Mouse (Mus musculus) lung, postnatal 0 days (tissue): ENCODE measurements around the gene Tsc22d3. TPM values are rescaled to one million over a fixed set of nuclear protein-coding genes. Genes with fewer than 3 reads are reported as not detected.

Source experiments
- ATAC-seq: fragments of 200-750 bp; cut with Nextera tagmentation; 2 replicates; pipeline ENCODE4 v1.8.0; 2017; ENCODE audit warnings: moderate library complexity
- DNase-seq: peaks from one replicate; pipeline ENCODE4 v3.0.0-alpha.2; 2016; ENCODE audit warnings: low spot score
- H3K27ac ChIP-seq: fragments of 300-500 bp; sonication (generic); 2 replicates; pipeline ENCODE4 v1.5.1; 2014; ENCODE audit warnings: antibody characterized with exemption, mild to moderate bottlenecking, low read length, mixed read lengths
- H3K27me3 ChIP-seq: fragments of 300-500 bp; sonication (generic); replicated peaks from 2 replicates; pipeline ENCODE4 v1.6.1; 2014; ENCODE audit warnings: low read length, mixed read lengths; ENCODE audit not compliant: insufficient read depth
- H3K36me3 ChIP-seq: fragments of 300-500 bp; sonication (generic); 2 replicates; pipeline ENCODE4 v1.6.1; 2014; ENCODE audit warnings: low read length, mixed read lengths; ENCODE audit not compliant: insufficient read depth
- H3K4me1 ChIP-seq: fragments of 300-500 bp; sonication (generic); 2 replicates; pipeline ENCODE4 v1.6.1; 2014; ENCODE audit warnings: antibody characterized with exemption, low read depth, low read length, mixed read lengths; ENCODE audit not compliant: insufficient read depth
- H3K4me2 ChIP-seq: fragments of 300-500 bp; sonication (generic); replicated peaks from 2 replicates; pipeline ENCODE4 v1.6.1; 2014; ENCODE audit warnings: low read depth, mild to moderate bottlenecking, low read length, moderate library complexity, mixed read lengths
- H3K4me3 ChIP-seq: fragments of 300-500 bp; sonication (generic); 2 replicates; pipeline ENCODE4 v1.5.1; 2014; ENCODE audit warnings: low read depth, low read length
- H3K9ac ChIP-seq: fragments of 300-500 bp; sonication (generic); replicated peaks from 2 replicates; pipeline ENCODE4 v1.6.1; 2014; ENCODE audit warnings: low read depth, mild to moderate bottlenecking
- H3K9me3 ChIP-seq: fragments of 300-500 bp; sonication (generic); 2 replicates; pipeline ENCODE4 v1.6.1; 2016; ENCODE audit warnings: low read length, mixed read lengths
- CTCF ChIP-seq: IDR thresholded peaks from 2 replicates; pipeline ENCODE4 v1.5.1; 2016; ENCODE audit warnings: antibody characterized with exemption, mild to moderate bottlenecking
- EP300 ChIP-seq: IDR thresholded peaks from 2 replicates; pipeline ENCODE4 v1.6.1; 2016; ENCODE audit warnings: antibody characterized with exemption, mild to moderate bottlenecking, control low read depth
- WGBS: fragments of 180-500 bp; shearing (Covaris S2); extraction: QIAGEN DNeasy Blood & Tissue Kit; methylation state at CpG from one replicate; pipeline ENCODE4 v1.1.7; 2014; 5-methylcytosine and 5-hydroxymethylcytosine counted together
- polyA plus RNA-seq: library from polyadenylated mRNA; unstranded; fragments of >200 nt; fragmentation: Nextera tagmentation; extraction: Ambion mirVana; gene quantifications from 2 replicates; pipeline ENCODE4 v1.2.1, GENCODE M21; 2015

Gene Tsc22d3
- polyA plus RNA-seq, 1 experiment from 2014 or later = 380 TPM

- DNase-seq = no peak
- no peaks in the 10 kb centered on the region for H3K27me3 ChIP-seq
- no peak overlapping the region for H3K4me3 ChIP-seq
- H3K9me3 ChIP-seq = no peaks in the 10 kb centered on the region
- WGBS = 62% methylated on average over 4 of the region's 4 CpGs
- no peaks in the 10 kb centered on the region for H3K4me1 ChIP-seq
- no peak overlapping the region for H3K9ac ChIP-seq
- no peaks in the 10 kb centered on the region for H3K36me3 ChIP-seq
- H3K27ac ChIP-seq = no peak overlapping the region
- no peak overlapping the region for H3K4me2 ChIP-seq
- no peak; the same call in 1 of the 2 replicates for ATAC-seq
- TF ChIP-seq CTCF = no peak
- no peak for TF ChIP-seq EP300
Measured at GRCm38 (mm10) chrX:140589194-140589751, 11.2 kb downstream of the Tsc22d3 start.

GRCm38 (mm10) chrX:140588534-140588933 is 11.9 kb downstream of the Tsc22d3 start:
- H3K9ac ChIP-seq = no peak overlapping the region
- DNase-seq (no peak), ATAC-seq (no peak)
- H3K9me3 ChIP-seq = no peaks in the 10 kb centered on the region
- no peak overlapping the region for H3K4me3 ChIP-seq
- no peaks in the 10 kb centered on the region for H3K36me3 ChIP-seq
- H3K27me3 ChIP-seq = no peaks in the 10 kb centered on the region
- H3K27ac ChIP-seq = no peak overlapping the region
- no peak overlapping the region for H3K4me2 ChIP-seq
- H3K4me1 ChIP-seq = no peaks in the 10 kb centered on the region
- TF ChIP-seq EP300 = no peak
- no peak for TF ChIP-seq CTCF
- WGBS = 72% methylated on average over 5 of the region's 5 CpGs

GRCm38 (mm10) chrX:140580416-140580815 is 20.0 kb downstream of the Tsc22d3 start:
- no peaks in the 10 kb centered on the region for H3K27me3 ChIP-seq
- H3K4me3 ChIP-seq = no peak overlapping the region
- no peak overlapping the region for H3K9ac ChIP-seq
- H3K27ac ChIP-seq = no peak overlapping the region
- no peaks in the 10 kb centered on the region; the same call in 1 of the 2 replicates for H3K36me3 ChIP-seq
- no peak for DNase-seq
- TF ChIP-seq EP300 = no peak
- no peak for TF ChIP-seq CTCF
- no peak overlapping the region for H3K4me2 ChIP-seq
- H3K4me1 ChIP-seq = no peaks in the 10 kb centered on the region
- no peaks in the 10 kb centered on the region for H3K9me3 ChIP-seq
- 52% methylated on average over 3 of the region's 3 CpGs for WGBS
- ATAC-seq = no peak

- Histone ChIP-seq H3K36me3 (no peaks in the 10 kb centered on the region), H3K27me3 (no peaks in the 10 kb centered on the region), H3K4me1 (no peaks in the 10 kb centered on the region), H3K4me3 (no peak overlapping the region), H3K9me3 (no peaks in the 10 kb centered on the region), H3K4me2 (no peak overlapping the region), H3K9ac (no peak overlapping the region), H3K27ac (no peak overlapping the region)
- no peak for TF ChIP-seq EP300
- 74% methylated on average over 3 of the region's 3 CpGs for WGBS
- ATAC-seq (no peak), DNase-seq (no peak)
Measured at GRCm38 (mm10) chrX:140575636-140576035, 24.8 kb downstream of the Tsc22d3 start.

- H3K36me3 ChIP-seq = no peaks in the 10 kb centered on the region
- TF ChIP-seq EP300 (no peak), CTCF (no peak)
- H3K9me3 ChIP-seq = no peaks in the 10 kb centered on the region
Measured at GRCm38 (mm10) chrX:140575200-140575599, 25.3 kb downstream of the Tsc22d3 start.

GRCm38 (mm10) chrX:140572702-140573338 is 27.6 kb downstream of the Tsc22d3 start:
- no peak overlapping the region for H3K9ac ChIP-seq
- no peaks in the 10 kb centered on the region for H3K36me3 ChIP-seq
- H3K27ac ChIP-seq = no peak overlapping the region
- H3K27me3 ChIP-seq = no peaks in the 10 kb centered on the region
- TF ChIP-seq CTCF (no peak), EP300 (no peak)
- no peak overlapping the region for H3K4me2 ChIP-seq
- H3K9me3 ChIP-seq = no peaks in the 10 kb centered on the region
- DNase-seq (no peak), ATAC-seq (no peak)
- H3K4me1 ChIP-seq = no peaks in the 10 kb centered on the region; the same call in 1 of the 2 replicates
- no peak overlapping the region for H3K4me3 ChIP-seq
- 53% methylated on average over 2 of the region's 2 CpGs for WGBS

More at GRCm38 (mm10) chrX:140575200-140575599, 25.3 kb downstream of the Tsc22d3 start:
- H3K27ac ChIP-seq = no peak overlapping the region
- H3K9ac ChIP-seq = no peak overlapping the region
- H3K4me2 ChIP-seq = no peak overlapping the region
- 58% methylated on average over 1 of the region's 1 CpGs for WGBS
- H3K27me3 ChIP-seq = no peaks in the 10 kb centered on the region
- H3K4me3 ChIP-seq = no peak overlapping the region
- DNase-seq (no peak), ATAC-seq (no peak)
- no peaks in the 10 kb centered on the region for H3K4me1 ChIP-seq
